Mouse (Mus musculus) myocyte (in vitro differentiated cells): ENCODE measurements around the gene Nsmce3. TPM values are rescaled to one million over a fixed set of nuclear protein-coding genes. Genes with fewer than 3 reads are reported as not detected.

Experiments
- H3K27me3 ChIP-seq: one replicate; pipeline ENCODE4 v1.6.1; 2011; ENCODE audit not compliant: control insufficient read depth, insufficient read depth, insufficient read length
- H3K36me3 ChIP-seq: one replicate; pipeline ENCODE4 v1.6.1; 2011; ENCODE audit not compliant: control insufficient read depth, insufficient read depth
- H3K4me2 ChIP-seq: one replicate; pipeline ENCODE4 v1.6.1; 2011; ENCODE audit warnings: low read depth, control low read depth
- H3K4me3 ChIP-seq: one replicate; pipeline ENCODE4 v1.5.1; 2011; ENCODE audit warnings: mild to moderate bottlenecking, control low read depth, moderate library complexity
- H3K79me2 ChIP-seq: one replicate; pipeline ENCODE4 v1.6.1; 2011; ENCODE audit not compliant: control insufficient read depth, insufficient read depth
- H3ac ChIP-seq: one replicate; pipeline ENCODE4 v1.6.1; 2011; ENCODE audit not compliant: control insufficient read depth, insufficient read length
- CEBPB ChIP-seq: IDR thresholded peaks from 2 replicates; pipeline ENCODE4 v1.6.1; 2011; ENCODE audit warnings: mild to moderate bottlenecking, moderate library complexity; ENCODE audit not compliant: poor library complexity, insufficient read depth, severe bottlenecking
- E2F4 ChIP-seq: IDR thresholded peaks from one replicate; pipeline ENCODE4 v1.6.1; 2011; ENCODE audit warnings: mild to moderate bottlenecking, control low read depth, moderate library complexity; ENCODE audit not compliant: insufficient read depth
- MAX ChIP-seq: IDR thresholded peaks from one replicate; pipeline ENCODE4 v1.6.1; 2011; ENCODE audit warnings: low read depth, mild to moderate bottlenecking, control low read depth
- MYOD1 ChIP-seq, 3 experiments: IDR thresholded peaks; one replicate each; pipeline ENCODE4 v1.6.1; 2011; ENCODE audit warnings: control low read depth in 2 of 3, low read depth in 2 of 3, mild to moderate bottlenecking in 2 of 3, moderate library complexity in 1 of 3; ENCODE audit not compliant: insufficient read length in 2 of 3, control insufficient read depth in 1 of 3
- MYOG ChIP-seq, 3 experiments: IDR thresholded peaks; one replicate each; pipeline ENCODE4 v1.6.1; 2011; ENCODE audit warnings: control low read depth in 2 of 3, low read depth in 2 of 3, mild to moderate bottlenecking in 2 of 3; ENCODE audit not compliant: insufficient read length in 2 of 3, control insufficient read depth in 1 of 3, insufficient read depth in 1 of 3
- POLR2A ChIP-seq: IDR thresholded peaks from one replicate; pipeline ENCODE4 v1.6.1; 2011; ENCODE audit warnings: low read depth, mild to moderate bottlenecking, control low read depth, moderate library complexity; ENCODE audit not compliant: insufficient read length
- POLR2AphosphoS2 ChIP-seq: IDR thresholded peaks from one replicate; pipeline ENCODE4 v1.6.1; 2011; ENCODE audit warnings: low read depth, control low read depth; ENCODE audit not compliant: insufficient read length
- REST ChIP-seq: IDR thresholded peaks from one replicate; pipeline ENCODE4 v1.6.1; 2011; ENCODE audit warnings: mild to moderate bottlenecking, control low read depth, moderate library complexity; ENCODE audit not compliant: insufficient read depth, insufficient read length
- SRF ChIP-seq: IDR thresholded peaks from one replicate; pipeline ENCODE4 v1.6.1; 2011; ENCODE audit warnings: low read depth; ENCODE audit not compliant: control insufficient read depth, insufficient read length
- TCF12 ChIP-seq: IDR thresholded peaks from one replicate; pipeline ENCODE4 v1.6.1; 2011; ENCODE audit warnings: mild to moderate bottlenecking, control low read depth; ENCODE audit not compliant: poor library complexity, insufficient read depth, severe bottlenecking
- TCF3 ChIP-seq: IDR thresholded peaks from one replicate; pipeline ENCODE4 v1.6.1; 2011; ENCODE audit warnings: low read depth, control low read depth; ENCODE audit not compliant: insufficient read length
- USF1 ChIP-seq: IDR thresholded peaks from one replicate; pipeline ENCODE4 v1.6.1; 2011; ENCODE audit warnings: low read depth, mild to moderate bottlenecking, control low read depth, moderate library complexity
- polyA plus RNA-seq: library from polyadenylated mRNA; unstranded; fragments of >200 nt; fragmentation: generic; extraction: Trizol; gene quantifications from one replicate; pipeline ENCODE4 v1.2.1, GENCODE M21; 2012; ENCODE audit warnings: missing spikeins

Nsmce3 gene
- polyA plus RNA-seq, 1 experiment = 5.4 TPM

GRCm38 (mm10) chr7:64840946-64841659 lies 31.7 kb downstream of the Nsmce3 start:
- H3K4me2 ChIP-seq = no peak overlapping the region

GRCm38 (mm10) chr7:64840576-64840895 lies 32.3 kb downstream of the Nsmce3 start:
- Histone ChIP-seq H3K36me3 (no peaks in the 10 kb centered on the region), H3K4me2 (peak overlapping the region; percentile 58), H3K79me2 (no peaks in the 10 kb centered on the region), H3ac (no peak overlapping the region), H3K27me3 (no peaks in the 10 kb centered on the region), H3K4me3 (no peak overlapping the region)
- no peak for TF ChIP-seq SRF
- no peak for TF ChIP-seq POLR2A
- TF ChIP-seq USF1 = no peak
- no peak for TF ChIP-seq CEBPB
- TF ChIP-seq TCF3 = no peak
- no peak for TF ChIP-seq POLR2AphosphoS2
- TF ChIP-seq REST = no peak
- TF ChIP-seq MYOD1 (IDR thresholded peaks at IDR 0.05; ENCODE audit: control insufficient read depth in 1 of 3, insufficient read length in 2 of 3, low read depth in 2 of 3) = no peak
- TF ChIP-seq MYOG (IDR thresholded peaks at IDR 0.05; ENCODE audit: control insufficient read depth in 1 of 3, insufficient read depth in 1 of 3, insufficient read length in 2 of 3, low read depth in 2 of 3) = no peak
- TF ChIP-seq TCF12 = no peak
- no peak for TF ChIP-seq MAX
- no peak for TF ChIP-seq E2F4

More at GRCm38 (mm10) chr7:64840946-64841659, 31.7 kb downstream of the Nsmce3 start:
- Histone ChIP-seq H3K79me2 (no peaks in the 10 kb centered on the region), H3ac (no peak overlapping the region), H3K4me3 (no peak overlapping the region), H3K36me3 (no peaks in the 10 kb centered on the region), H3K27me3 (no peaks in the 10 kb centered on the region)
- TF ChIP-seq CEBPB (no peak), MYOG (IDR thresholded peaks at IDR 0.05; ENCODE audit: control insufficient read depth in 1 of 3, insufficient read depth in 1 of 3, insufficient read length in 2 of 3, low read depth in 2 of 3) (no peak), TCF12 (no peak), POLR2AphosphoS2 (no peak), E2F4 (no peak), USF1 (no peak), POLR2A (no peak)

GRCm38 (mm10) chr7:64839801-64840575 lies 32.8 kb downstream of the Nsmce3 start:
- H3K36me3 ChIP-seq = no peaks in the 10 kb centered on the region
- H3ac ChIP-seq = no peak overlapping the region
- no peaks in the 10 kb centered on the region for H3K27me3 ChIP-seq
- peak overlapping the region; percentile 58 for H3K4me2 ChIP-seq
- no peak for TF ChIP-seq POLR2A
- TF ChIP-seq MYOG (IDR thresholded peaks at IDR 0.05; ENCODE audit: control insufficient read depth in 1 of 3, insufficient read depth in 1 of 3, insufficient read length in 2 of 3, low read depth in 2 of 3) = peak; percentile 21 to 87 (median 84)
- peak; percentile 46 to 90 (median 89) for TF ChIP-seq MYOD1 (IDR thresholded peaks at IDR 0.05; ENCODE audit: control insufficient read depth in 1 of 3, insufficient read length in 2 of 3, low read depth in 2 of 3)
- TF ChIP-seq E2F4 = no peak
- peak; percentile 58 for TF ChIP-seq TCF12
- no peak for TF ChIP-seq POLR2AphosphoS2
- no peak overlapping the region for H3K4me3 ChIP-seq
- H3K79me2 ChIP-seq = no peaks in the 10 kb centered on the region

- peak overlapping the region; percentile 21 for H3K4me2 ChIP-seq
- no peak overlapping the region for H3ac ChIP-seq
- no peaks in the 10 kb centered on the region for H3K36me3 ChIP-seq
- no peak overlapping the region for H3K4me3 ChIP-seq
- no peaks in the 10 kb centered on the region for H3K79me2 ChIP-seq
- no peaks in the 10 kb centered on the region for H3K27me3 ChIP-seq
- no peak for TF ChIP-seq USF1
- TF ChIP-seq MYOG (IDR thresholded peaks at IDR 0.05; ENCODE audit: control insufficient read depth in 1 of 3, insufficient read depth in 1 of 3, insufficient read length in 2 of 3, low read depth in 2 of 3) = no peak
- no peak for TF ChIP-seq MYOD1 (IDR thresholded peaks at IDR 0.05; ENCODE audit: control insufficient read depth in 1 of 3, insufficient read length in 2 of 3, low read depth in 2 of 3)
- no peak for TF ChIP-seq TCF3
- no peak for TF ChIP-seq POLR2AphosphoS2
- TF ChIP-seq SRF = no peak
- TF ChIP-seq REST = no peak
- TF ChIP-seq MAX = no peak
- TF ChIP-seq POLR2A = no peak
These were observed 33.5 kb downstream of the Nsmce3 start for GRCm38 (mm10) chr7:64839281-64839680.
